Mouse (Mus musculus) CD4-positive helper T cell, adult 2 months (primary cell): ENCODE data around the gene Slc20a1.

Source experiments
- DNase-seq: peaks from one replicate; pipeline ENCODE4 v3.0.0-alpha.2; 2012; ENCODE audit warnings: low read depth, missing footprints, low spot score

Slc20a1 gene

DNA sequence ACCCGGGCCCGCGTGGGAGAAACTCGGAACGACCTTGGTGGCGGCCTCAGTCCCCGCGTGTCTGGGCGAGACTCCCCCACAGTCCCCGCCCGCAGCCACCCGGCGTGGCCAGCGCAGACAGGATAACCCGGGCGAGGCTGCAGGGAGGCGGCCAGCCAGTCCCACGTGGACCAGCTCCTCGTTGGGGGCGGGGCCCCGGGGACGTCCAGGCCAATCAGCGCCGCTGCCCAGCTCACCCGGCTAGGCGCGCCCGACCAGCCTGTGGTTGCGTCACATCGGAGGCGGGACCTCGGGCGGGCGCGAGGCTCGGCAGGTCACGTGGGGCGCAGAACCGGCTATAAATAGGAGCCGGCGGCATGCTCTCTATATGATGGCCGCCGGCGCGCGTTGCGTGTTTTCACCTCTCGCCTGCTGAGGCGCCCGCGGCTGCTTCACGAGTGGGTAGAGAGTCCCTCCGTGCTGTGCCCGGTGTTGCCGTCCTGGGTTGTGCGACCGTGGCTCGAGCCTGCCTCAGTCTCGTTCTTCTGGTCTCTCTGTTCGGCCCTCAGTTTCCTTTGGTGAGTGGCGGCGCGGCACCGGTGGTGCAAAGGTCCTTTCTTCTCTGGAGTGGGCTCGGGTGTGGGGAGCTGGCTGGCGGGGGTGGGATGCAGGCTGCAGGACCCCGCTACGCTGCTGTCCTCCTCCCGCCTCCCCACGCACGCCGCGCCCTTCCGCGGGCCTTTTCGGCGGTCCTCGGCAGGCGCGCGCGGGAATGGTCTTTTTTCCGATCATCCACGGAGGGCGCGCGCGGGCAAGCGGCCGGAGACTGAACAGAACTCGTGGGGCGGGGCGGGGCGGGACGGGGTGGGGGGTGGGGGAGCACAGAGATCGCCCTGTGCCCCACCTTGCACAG lies at the start of gene Slc20a1:
Gene Slc20a1, plus strand, starts transcription at position 329 of the 892 bp plus-strand sequence.
- peak; percentile 98 for DNase-seq

DNA sequence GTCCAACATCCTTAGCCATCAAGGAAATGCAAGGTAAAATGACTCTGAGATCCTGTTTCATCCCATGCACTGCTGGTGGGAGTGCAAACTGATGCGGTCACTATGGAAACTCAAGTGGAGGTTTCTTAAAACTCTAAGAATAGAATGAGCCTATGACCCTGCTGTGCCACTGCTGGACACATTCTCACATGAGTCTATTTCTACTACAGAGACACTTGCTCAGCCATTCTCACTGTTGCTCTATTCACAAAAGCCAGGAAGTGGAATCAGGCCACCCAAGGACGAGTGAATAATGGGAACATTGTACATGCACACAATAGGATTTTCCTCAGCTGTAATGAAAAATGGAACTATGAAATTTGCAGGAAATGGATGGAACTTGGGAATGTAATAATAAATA lies 49.7 kb upstream of the Slc20a1 start:
- no peak for DNase-seq

DNA sequence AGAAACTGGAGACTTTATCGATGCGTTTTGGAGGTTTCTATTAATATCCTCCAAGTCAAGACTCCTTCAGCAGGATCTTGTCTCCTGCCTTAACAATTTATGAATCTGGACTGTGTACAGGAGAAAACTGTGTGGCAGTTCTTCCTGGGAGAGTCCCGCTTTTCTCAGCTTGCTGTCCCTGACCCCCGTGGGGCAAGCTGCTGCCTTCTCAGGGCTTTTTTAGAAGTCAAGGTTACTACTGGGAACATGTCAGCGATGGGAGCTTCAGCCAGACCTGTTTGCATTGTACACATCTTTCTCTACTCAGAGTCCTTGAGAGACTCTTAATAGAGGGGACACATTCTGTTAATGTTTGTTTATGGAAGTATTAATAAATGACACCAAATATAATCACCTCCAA lies 48.2 kb upstream of the Slc20a1 start:
- no peak for DNase-seq

DNA sequence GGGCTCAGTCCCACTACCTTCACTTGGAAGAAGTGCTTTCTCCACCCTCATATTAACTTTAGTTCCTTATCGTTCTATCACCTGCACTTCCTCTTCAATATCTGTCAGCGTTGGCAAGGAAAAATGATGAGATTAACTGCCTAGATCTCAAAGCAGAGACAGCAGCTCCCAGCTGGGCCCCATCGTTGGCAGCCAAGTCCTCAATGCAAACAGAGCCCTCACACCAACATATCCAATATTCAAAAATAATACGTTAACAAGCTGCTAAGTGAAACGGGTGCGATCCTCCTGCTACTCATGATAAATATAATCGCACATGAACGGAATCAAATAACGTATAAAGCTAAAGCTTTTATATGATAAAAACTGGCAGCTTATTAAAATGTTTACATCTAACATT lies 47.5 kb upstream of the Slc20a1 start:
- DNase-seq: no peak

DNA sequence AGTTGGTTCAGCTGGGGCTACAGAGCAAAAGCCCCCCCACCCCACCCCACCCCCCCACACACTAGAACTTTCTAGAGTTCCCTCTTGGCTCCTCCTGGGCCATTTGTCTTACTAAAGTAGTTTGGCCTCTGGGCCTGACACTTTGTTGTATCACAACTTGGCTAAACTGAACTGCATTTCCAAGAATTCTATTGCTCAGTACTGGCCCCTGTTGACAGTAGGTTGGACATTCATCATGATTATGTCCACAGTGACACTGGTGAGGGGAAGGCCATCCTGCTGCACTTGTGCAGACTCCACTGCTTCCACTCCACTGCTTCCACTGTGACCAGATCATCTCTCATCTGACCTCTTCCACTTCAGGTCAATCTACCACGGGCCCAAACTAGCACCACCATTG lies 45.8 kb upstream of the Slc20a1 start:
- DNase-seq: no peak

DNA sequence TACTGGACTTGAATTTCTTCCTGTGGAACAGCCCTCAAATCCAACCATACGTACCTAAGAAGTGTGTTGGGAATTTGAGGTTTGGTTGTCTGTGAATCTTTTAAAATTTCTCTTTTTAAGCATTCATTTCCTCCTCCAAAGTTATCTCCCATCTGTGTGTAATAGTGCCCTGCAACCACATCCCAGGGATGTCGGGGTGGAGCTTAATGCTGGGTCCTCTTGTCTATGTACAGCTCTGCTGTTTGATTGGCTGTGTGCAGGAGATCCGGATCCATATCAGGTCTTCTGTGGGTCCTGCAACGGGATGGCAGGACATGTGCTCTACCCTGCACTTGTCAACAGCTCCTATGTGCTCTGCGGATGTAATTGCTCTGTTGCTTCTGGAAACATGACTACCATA lies 33.7 kb upstream of the Slc20a1 start:
- DNase-seq: no peak

DNA sequence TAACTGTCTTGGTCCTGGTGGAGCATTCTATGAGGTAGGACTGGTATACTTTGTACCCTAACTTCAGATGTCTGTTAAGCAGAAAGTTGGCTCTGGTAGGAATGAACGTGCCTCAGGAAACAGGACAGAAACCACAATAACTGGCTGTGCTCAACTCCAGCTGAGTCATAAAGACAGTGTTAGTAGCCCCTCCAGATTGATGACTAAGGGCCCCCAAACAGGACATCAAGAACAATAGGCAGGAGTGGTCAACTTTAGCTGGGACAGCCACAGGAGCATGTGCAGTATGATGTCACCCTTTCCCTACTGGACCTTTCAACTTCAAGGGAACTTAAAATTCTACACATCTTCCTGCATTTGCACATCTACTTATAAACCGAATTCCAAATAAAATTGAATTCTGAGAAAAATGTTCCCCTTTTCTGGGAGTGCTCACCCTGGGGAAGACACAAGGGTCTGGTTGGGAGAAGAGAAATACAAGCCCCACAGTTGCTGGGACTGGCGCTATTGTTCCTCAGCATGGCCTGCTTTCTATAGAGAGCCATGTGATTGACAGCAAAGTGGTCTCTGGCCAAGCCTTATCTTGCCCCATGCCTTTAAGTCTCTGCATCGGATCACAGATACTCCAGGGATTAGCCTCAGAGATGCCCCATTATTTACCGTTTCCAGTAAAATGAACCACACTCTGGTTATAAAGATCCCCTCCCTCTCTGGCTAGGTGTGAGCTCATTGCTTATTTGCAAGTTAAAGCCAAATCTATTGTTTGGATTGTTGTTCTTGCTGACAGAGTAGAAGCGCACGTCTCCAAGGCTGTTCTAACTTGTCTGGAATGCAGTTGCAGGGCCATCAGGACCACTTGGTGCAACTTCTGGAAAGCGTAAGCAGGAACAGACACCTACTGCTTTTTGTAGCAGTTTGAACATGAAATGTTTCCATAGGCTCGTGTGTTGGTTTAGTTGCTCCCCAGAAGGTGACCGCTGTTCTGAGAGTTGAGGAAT lies 31.8 kb upstream of the Slc20a1 start:
- no peak for DNase-seq

DNA sequence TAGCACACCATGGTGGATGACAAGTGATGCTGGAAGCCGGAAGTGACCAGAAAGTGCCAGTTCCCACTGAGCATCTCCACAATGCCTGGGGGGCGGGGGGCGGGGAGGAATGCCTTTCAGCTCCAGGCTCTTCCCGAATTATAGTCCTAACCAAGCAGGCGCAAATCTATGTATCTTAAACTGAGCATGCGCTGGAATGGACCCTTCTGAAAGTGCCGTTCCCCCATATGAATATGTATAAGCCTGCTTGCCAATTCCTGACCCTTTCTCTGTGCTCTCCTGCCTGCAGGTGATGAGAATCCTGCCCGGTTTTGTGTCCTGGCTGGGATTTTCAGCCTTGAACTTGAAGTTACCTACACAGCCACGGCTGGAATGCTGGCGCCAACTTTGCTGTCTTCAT lies 25.2 kb upstream of the Slc20a1 start:
- no peak for DNase-seq

DNA sequence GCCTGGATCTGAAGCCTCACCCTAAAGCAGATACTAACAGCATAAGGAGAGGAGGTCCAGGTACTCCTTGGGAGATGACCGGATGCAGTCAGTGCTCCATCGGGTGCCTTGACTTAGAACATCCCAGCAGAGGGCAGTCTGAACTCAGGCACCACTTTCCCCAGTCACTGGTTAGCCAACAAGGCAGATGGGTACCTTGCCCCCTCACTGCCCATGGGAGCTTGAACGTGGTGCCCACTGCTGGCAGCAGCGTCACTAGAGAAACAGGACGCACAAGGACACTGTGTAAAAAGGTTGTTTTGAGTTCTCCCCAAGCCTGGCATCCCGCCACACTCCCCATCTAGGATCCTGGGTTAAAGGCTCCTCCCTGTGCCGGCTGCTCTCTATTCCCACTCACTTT lies 24.1 kb upstream of the Slc20a1 start:
- DNase-seq: peak; percentile 69

DNA sequence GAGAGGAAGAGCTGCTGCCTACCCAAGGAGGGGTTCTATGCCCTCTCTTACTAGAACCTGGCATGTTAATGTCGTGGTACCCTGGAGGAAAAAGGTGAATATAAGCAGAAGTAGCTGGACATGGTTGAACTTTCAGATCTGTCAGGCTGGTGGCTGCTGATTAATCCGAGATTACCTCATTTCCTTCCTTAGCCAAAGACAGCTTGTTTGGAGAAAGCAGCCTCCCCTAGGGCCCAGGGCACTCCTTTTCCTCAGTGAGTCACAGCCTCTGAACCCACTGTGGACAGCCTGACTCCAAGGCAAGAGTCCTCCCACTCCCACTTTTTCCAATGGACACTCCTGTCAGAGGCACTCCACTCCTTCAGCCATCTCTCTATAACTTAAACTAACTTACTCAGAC lies 22.9 kb upstream of the Slc20a1 start:
- no peak for DNase-seq

DNA sequence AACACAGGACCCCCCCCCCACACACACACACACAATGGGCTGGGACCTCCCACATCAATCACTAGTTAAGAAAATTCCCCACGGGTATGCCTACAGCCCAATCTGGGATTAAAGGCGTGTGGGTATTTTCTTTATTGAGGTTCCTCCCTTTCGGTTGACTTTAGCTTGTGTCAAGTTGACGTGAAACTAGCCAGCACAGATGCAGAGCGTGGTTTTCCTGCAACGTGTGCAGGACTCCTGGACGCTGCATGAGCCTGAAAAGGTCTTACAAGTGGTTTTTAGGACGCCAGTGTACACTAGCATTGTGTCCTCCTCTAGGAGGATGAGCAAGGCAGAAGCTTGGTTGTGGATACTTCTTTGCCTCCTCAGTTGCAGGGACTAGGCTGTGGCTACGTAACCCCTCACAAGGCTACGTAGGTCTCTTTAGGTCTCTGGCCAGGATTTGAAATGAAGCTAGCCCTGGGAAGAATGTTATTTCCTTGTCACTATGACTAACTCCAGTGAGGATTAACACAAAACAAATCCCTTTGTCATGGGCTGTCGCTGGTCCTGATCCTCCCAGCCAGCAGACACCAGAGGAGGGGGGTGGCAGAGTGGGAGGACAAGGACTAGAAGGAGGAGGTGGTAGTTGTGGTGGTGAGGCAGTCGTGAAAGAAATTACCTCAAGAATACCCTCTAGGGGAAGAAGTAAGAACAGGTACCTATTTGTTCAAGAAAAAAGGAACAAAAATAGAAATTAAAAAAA lies 21.7 kb upstream of the Slc20a1 start:
- no peak for DNase-seq

DNA sequence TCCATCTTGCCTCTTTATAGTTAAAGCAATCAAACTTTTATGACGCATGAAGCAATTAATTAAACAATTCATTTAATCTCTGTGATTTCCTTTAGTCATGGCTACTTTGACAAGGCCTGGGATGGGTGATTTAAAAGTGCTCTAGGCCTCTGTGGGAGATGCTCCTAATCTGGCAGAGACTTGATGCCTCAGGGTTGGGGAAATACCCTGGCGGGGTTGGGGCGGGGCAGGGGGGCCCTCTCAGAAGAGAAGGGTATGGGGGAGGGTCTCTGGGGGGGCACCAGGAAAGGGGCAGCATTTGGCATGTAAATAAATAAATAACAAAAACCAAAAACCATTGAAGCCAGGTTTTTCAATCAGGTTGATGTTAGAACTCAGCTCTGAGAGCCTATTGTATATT lies 20.9 kb upstream of the Slc20a1 start:
- DNase-seq: no peak

DNA sequence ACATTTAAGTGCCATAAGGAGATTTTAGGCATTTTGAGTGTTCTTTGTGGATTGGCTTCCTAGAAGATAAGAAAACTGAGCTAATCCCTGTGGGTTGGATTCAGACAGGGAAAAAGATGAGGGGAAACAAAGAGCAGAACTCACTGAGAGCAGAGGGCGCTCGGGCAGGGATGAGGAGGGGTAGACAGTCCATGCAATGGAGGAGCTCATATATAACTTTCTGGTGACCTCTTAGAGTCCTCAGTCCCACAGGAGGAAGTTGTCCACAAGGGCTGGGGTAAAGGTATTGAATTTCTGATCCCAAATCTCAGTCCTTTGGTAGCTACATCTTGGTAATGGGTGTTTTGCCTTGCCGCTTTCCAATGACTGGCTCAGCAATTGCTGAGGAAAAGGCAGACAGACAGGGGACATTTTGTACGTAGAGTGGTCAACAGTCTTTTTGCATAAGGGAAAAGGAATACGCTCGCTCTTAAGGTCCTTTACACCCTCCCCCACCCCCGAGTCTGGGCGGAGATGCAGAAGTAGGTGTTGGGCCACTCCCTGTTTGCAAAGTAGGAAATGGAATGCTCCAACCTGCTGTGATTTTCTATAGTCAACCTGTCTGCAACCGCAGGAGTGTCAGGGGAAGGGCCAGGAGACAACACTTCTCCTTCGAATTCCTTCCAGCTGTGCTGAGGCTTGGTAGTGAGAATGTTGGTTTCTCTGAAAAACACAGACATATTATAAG lies 20.2 kb upstream of the Slc20a1 start:
- peak; percentile 33 for DNase-seq

DNA sequence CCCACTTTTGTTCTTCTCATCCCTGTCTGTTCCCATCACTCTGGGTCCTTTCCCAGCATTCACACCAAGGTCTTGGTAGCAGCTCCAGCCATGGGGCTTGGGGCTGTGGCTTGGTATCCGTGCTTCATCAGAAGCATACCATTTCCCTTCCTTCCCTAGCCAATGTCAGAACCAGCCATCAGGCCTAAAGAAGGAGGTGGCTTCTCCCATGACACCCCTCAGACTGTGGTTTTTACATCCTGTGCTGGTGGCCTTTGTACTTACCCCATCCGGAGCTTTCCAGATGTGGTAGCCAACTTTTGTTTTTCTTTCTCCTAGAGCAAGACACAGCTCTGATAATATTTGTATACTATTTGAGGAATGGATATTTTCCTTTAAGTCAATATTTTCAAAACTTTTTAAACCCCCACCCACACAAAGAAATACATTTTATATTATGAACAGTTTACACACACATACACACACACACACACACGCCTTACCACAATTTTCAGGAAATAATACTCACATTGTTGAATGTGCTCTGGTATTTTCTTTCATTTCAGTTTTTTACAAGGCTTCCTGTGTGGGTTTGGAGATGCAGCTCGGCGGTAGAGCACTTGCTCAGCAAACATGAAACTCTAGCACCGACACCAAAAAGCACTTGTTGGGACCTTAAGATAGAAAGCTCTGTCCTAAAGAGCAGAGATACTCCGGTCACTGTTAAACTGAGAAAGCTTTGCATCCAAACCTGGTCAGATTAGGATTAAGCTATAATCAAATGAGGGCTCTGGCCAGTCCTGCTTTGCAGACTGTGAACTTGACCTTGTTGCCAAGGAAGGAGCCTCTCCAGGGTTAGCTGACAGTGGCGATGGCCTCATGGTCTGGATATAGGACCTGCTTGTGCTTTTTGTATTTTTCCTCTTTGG lies 18.4 kb upstream of the Slc20a1 start:
- peak; percentile 87 for DNase-seq

DNA sequence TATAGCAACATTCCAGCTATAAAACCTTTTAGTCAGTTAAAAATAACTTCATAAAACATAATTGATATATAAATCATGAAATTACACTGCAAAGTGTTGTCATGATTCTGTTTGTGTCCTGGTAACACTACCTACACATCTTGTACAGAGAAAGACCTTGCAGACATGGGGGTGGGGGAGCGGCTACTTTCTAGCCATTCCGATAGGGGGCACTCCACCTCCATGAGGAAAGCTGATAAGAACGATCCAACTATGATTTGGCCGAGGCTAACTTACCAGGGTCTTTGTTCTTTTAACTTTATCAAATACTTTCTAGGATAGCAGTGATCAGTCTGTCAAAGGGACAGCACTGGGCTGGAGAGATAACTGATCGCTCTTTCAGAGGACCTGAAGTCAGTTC lies 17.1 kb upstream of the Slc20a1 start:
- peak; percentile 57 for DNase-seq

DNA sequence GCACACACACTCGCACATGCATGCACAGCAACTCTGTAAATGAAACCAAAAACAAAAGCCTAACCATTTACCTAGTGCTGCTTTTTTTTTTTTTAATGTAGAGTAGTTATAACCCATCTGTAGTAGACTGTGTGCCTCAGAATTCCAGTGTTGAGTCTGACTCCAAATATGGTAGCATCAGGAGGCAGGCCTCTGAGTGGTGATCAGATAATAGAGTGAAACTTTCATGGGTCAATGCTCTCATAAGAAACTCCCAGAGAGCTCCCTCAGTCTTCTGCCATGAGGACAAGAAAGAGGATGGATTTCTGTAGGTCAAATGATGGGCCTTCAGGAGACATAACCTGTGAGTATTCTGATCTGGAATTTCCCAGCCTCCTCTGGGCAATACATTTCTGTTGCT lies 16.2 kb upstream of the Slc20a1 start:
- peak; percentile 20 for DNase-seq

DNA sequence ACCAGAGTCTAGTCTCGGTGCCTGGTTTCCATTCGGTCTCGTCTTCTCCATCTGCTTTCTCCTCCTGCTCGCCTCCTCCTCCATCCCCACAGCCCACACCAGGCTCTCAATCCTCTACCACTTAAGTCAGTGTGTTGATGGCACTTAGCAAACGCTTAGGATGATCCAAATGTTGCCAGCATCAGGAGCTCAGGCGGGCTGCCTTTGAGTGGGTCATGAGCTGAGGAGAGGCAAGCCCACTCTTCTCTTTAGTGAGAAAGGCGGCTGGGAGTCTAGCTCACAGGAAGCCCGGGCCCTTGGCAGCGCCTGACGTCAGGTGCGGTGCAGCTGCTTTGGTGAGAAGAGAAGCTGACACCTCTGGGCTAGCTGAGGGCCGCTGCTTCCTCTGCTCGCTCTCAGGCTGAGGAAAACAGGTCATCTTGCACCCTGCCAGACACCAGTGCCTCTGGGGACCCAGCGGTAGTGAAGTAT lies 15.0 kb upstream of the Slc20a1 start:
- peak; percentile 90 for DNase-seq

DNA sequence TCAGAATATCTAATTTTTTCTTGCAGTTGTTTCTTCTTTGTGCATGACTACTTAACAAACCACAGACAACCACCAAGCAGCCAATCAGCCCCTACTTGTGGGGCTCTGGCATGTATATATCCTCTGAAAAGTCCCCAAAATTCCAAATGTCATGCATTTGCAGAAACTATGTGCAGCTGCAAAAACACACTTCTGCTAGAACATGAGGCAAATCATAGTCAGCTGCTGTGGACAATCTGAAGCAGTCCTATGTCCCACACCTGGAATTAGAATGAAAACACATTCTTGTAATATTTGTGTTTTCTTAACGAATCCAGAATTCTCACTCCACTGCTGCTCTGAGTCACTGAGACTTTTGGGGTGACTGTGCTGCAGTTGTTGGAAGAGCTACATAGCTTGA lies 13.7 kb upstream of the Slc20a1 start:
- DNase-seq: no peak

DNA sequence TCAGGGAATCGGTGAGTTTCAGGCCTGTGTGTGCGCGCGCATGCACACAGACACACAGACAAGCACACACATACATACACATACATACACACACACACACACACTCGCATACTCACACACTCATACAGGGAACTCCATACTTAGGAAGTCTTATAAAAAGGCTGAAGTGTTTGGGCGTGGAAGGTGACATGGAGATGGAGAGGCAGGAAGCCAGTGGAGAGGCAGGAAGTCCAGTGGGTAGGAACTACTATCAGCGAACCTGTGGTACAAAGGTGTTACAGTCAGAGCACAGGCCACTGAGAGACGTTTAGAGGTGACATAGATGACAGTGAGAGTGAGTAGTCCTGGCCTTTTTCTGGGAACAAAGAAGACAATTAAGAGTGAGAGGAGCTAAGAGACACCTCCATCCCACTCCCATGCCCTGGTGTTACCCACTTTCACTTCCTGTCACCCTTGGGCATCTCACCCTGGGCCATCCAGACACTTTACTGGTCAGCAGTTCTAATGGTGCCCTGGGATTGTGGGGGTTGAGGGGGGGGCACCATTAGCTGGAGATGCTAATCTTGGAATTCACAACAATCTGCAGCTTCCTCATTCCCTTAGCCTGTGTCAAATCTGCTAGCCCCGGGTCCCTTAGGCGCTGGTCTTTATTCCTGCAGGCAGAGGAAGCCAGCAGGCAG lies 12.8 kb upstream of the Slc20a1 start:
- peak; percentile 64 for DNase-seq
